In genomic region chr5:117068808-117069497, GRCm38 (mm10) we compare ENCODE assay signal across 8 mouse cellular contexts. TPM values are rescaled to one million over a fixed set of nuclear protein-coding genes. Genes with fewer than 3 reads are reported as not detected.
DNase-seq lines count a peak whose midpoint lies in the region; ATAC-seq and TF ChIP-seq lines count a peak whose summit lies in the region.

No protein-coding gene starts in this region.

- TF ChIP-seq CTCF in midbrain, postnatal 0 days (IDR thresholded peaks at IDR 0.05) = no peak

- peak overlapping the region; percentile 33; the same call in 1 of the 2 replicates for H3K4me3 ChIP-seq in embryonic facial prominence, embryonic 10.5 days
- H3K4me3 ChIP-seq in hindbrain, embryonic 10.5 days = peak overlapping the region; percentile 26; the same call in 1 of the 2 replicates
- peak overlapping the region; percentile 12; the same call in 1 of the 2 replicates for H3K4me3 ChIP-seq in midbrain, postnatal 0 days (ENCODE audit: low read depth, low read length)

- peak; percentile 18 for DNase-seq in left cerebral cortex, postnatal 4 days
- DNase-seq in left cerebral cortex, adult 8-10 months (ENCODE audit: low spot score in 2 of 2) = no peak
- DNase-seq in embryonic facial prominence, embryonic 10.5 days (ENCODE audit: low spot score) = peak; percentile 68
- peak; percentile 67 for DNase-seq in hindbrain, embryonic 10.5 days (ENCODE audit: low spot score)
- peak; percentile 33 for DNase-seq in midbrain, postnatal 0 days (ENCODE audit: low spot score)
- DNase-seq in urinary bladder, postnatal 25 days (ENCODE audit: low spot score) = no peak
- no peak for DNase-seq in lung, postnatal 4 days

- H3K9ac ChIP-seq in midbrain, postnatal 0 days (replicated peaks; ENCODE audit: low read length, poor library complexity, severe bottlenecking) = no peak overlapping the region

- peak overlapping the region; percentile 37 for H3K4me2 ChIP-seq in midbrain, postnatal 0 days (ENCODE audit: low read depth, low read length, poor library complexity, severe bottlenecking)

- H3K27me3 ChIP-seq in embryonic facial prominence, embryonic 10.5 days (replicated peaks; ENCODE audit: low read depth, poor library complexity, severe bottlenecking) = no peaks in the 10 kb centered on the region
- H3K27me3 ChIP-seq in hindbrain, embryonic 10.5 days (ENCODE audit: insufficient read depth, poor library complexity, severe bottlenecking) = no peaks in the 10 kb centered on the region
- H3K27me3 ChIP-seq in midbrain, postnatal 0 days (ENCODE audit: insufficient read depth, low read length) = no peaks in the 10 kb centered on the region

- intact Hi-C loops in left cerebral cortex, postnatal 4 days (cut with DNase I) = loop anchor here (10.0 kb wide), 1 partner anchor 944 kb away; no protein-coding TSS in a partner anchor

- peaks cover 18% of the 10 kb centered on the region for H3K4me1 ChIP-seq in embryonic facial prominence, embryonic 10.5 days
- peaks cover 19% of the 10 kb centered on the region for H3K4me1 ChIP-seq in hindbrain, embryonic 10.5 days (replicated peaks)
- H3K4me1 ChIP-seq in midbrain, postnatal 0 days (ENCODE audit: insufficient read depth, low read length) = no peaks in the 10 kb centered on the region

- no peak overlapping the region for H3K27ac ChIP-seq in embryonic facial prominence, embryonic 10.5 days (replicated peaks)
- H3K27ac ChIP-seq in hindbrain, embryonic 10.5 days = no peak overlapping the region
- no peak overlapping the region for H3K27ac ChIP-seq in midbrain, postnatal 0 days (ENCODE audit: low read depth, low read length)

- 26% methylated on average over 19 of the region's 19 CpGs for WGBS in embryonic facial prominence, embryonic 10.5 days
- 34% methylated on average over 19 of the region's 19 CpGs for WGBS in hindbrain, embryonic 10.5 days
- WGBS in midbrain, postnatal 0 days = 33% methylated on average over 19 of the region's 19 CpGs

- ATAC-seq in midbrain, postnatal 0 days (ENCODE audit: low FRiP score) = no peak
- no peak for ATAC-seq in granulocyte monocyte progenitor cell, adult 5-6 weeks (replicated peaks; ENCODE audit: poor library complexity, severe bottlenecking)

- H3K9me3 ChIP-seq in embryonic facial prominence, embryonic 10.5 days = 0 out of 2 replicates have a peak, but pooled peaks cover 2% of the 10 kb centered on the region
- no peaks in the 10 kb centered on the region for H3K9me3 ChIP-seq in hindbrain, embryonic 10.5 days
- no peaks in the 10 kb centered on the region for H3K9me3 ChIP-seq in midbrain, postnatal 0 days (ENCODE audit: low read length)

- no peaks in the 10 kb centered on the region for H3K36me3 ChIP-seq in embryonic facial prominence, embryonic 10.5 days (replicated peaks)
- no peaks in the 10 kb centered on the region for H3K36me3 ChIP-seq in hindbrain, embryonic 10.5 days
- H3K36me3 ChIP-seq in midbrain, postnatal 0 days (ENCODE audit: insufficient read depth, low read length) = no peaks in the 10 kb centered on the region

RNA-seq across cellular contexts. Expression of gene Suds3, which starts 47.0 kb away (rescaled TPM):
- 10 to 100 TPM; 81.4 to 81.6 TPM for total RNA-seq in left cerebral cortex, postnatal 4 days (2021)
- total RNA-seq in left cerebral cortex, adult 8-10 months (2022) = 100 to 1,000 TPM; 114 to 150 (median 121) TPM
- 74.6 and 76.4 TPM in 2 replicates for polyA plus RNA-seq in embryonic facial prominence, embryonic 10.5 days (2016; fragmentation: Nextera tagmentation; extraction: Ambion mirVana)
- 79.1 and 90.4 TPM in 2 replicates for polyA plus RNA-seq in hindbrain, embryonic 10.5 days (2016; fragmentation: Nextera tagmentation; extraction: Ambion mirVana)
- total RNA-seq in midbrain, postnatal 0 days (2014; rRNA removed) = 91.5 and 95.0 TPM in 2 replicates
- 63.9 and 70.9 TPM in 2 replicates for polyA plus RNA-seq in midbrain, postnatal 0 days (2015; fragmentation: Nextera tagmentation; extraction: Ambion mirVana)
- 46.0 and 52.2 TPM in 2 replicates for total RNA-seq in granulocyte monocyte progenitor cell, adult 5-6 weeks (2014; fragmentation: Nextera tagmentation)
- total RNA-seq in granulocyte monocyte progenitor cell, adult 5-6 weeks (2017) = 84.9 and 91.7 TPM in 2 replicates

RNA-seq across cellular contexts. Expression of gene Taok3, which starts 51.0 kb away (rescaled TPM):
- total RNA-seq in left cerebral cortex, postnatal 4 days (2021) = 10 to 100 TPM; 80.6 to 85.3 TPM
- total RNA-seq in left cerebral cortex, adult 8-10 months (2022) = 10 to 100 TPM; 49.5 to 55.4 (median 52.4) TPM
- 8.1 TPM in 2 replicates for polyA plus RNA-seq in embryonic facial prominence, embryonic 10.5 days (2016; fragmentation: Nextera tagmentation; extraction: Ambion mirVana)
- 10.4 and 16.4 TPM in 2 replicates for polyA plus RNA-seq in hindbrain, embryonic 10.5 days (2016; fragmentation: Nextera tagmentation; extraction: Ambion mirVana)
- 30.1 and 35.5 TPM in 2 replicates for total RNA-seq in midbrain, postnatal 0 days (2014; rRNA removed)
- polyA plus RNA-seq in midbrain, postnatal 0 days (2015; fragmentation: Nextera tagmentation; extraction: Ambion mirVana) = 61.9 and 65.1 TPM in 2 replicates
- total RNA-seq in granulocyte monocyte progenitor cell, adult 5-6 weeks (2014; fragmentation: Nextera tagmentation) = 68.9 and 84.9 TPM in 2 replicates
- total RNA-seq in granulocyte monocyte progenitor cell, adult 5-6 weeks (2017) = 46.1 and 49.3 TPM in 2 replicates

Comparison
In these comparisons a context has a peak if more than half of its experiments do, and no peak if none do; other contexts are left out.
1. DNase-seq: peak in left cerebral cortex, postnatal 4 days (single experiment), embryonic facial prominence, embryonic 10.5 days (single experiment), hindbrain, embryonic 10.5 days (single experiment) and midbrain, postnatal 0 days (single experiment); none in left cerebral cortex, adult 8-10 months (0 of 2), urinary bladder, postnatal 25 days (single experiment) and lung, postnatal 4 days (0 of 2).
2. Peak in every context shown above with its lines, with median percentiles within 50 percentile points of each other: H3K4me3 ChIP-seq.